Mouse (Mus musculus) midbrain, embryonic 16.5 days (tissue): ENCODE measurements at regions not wholly inside any gene's neighbourhood (a gene's known extent, or its start where the extent isn't known, plus 50 kb on each side); places are given as distances from the start of the nearest gene placed in this dataset.

Source experiments
- ATAC-seq: fragments of 200-750 bp; cut with Nextera tagmentation; 2 replicates; pipeline ENCODE4 v1.8.0; 2017; ENCODE audit warnings: moderate TSS enrichment
- H3K27ac ChIP-seq: fragments of 300-500 bp; sonication (generic); 2 replicates; pipeline ENCODE4 v1.5.1; 2014; ENCODE audit warnings: mild to moderate bottlenecking, low read length, mixed read lengths
- H3K27me3 ChIP-seq: fragments of 300-500 bp; sonication (generic); 2 replicates; pipeline ENCODE4 v1.6.1; 2014; ENCODE audit warnings: low read depth, low read length, mixed read lengths; ENCODE audit not compliant: control insufficient read depth, insufficient read depth
- H3K36me3 ChIP-seq: fragments of 300-500 bp; sonication (generic); 2 replicates; pipeline ENCODE4 v1.6.1; 2014; ENCODE audit warnings: mild to moderate bottlenecking, low read length, moderate library complexity, mixed read lengths; ENCODE audit not compliant: control insufficient read depth, insufficient read depth
- H3K4me1 ChIP-seq: fragments of 300-500 bp; sonication (generic); 2 replicates; pipeline ENCODE4 v1.6.1; 2014; ENCODE audit warnings: mild to moderate bottlenecking, low read length, mixed read lengths; ENCODE audit not compliant: control insufficient read depth, insufficient read depth
- H3K4me2 ChIP-seq: fragments of 300-500 bp; sonication (generic); 2 replicates; pipeline ENCODE4 v1.6.1; 2014; ENCODE audit warnings: mild to moderate bottlenecking, low read length, mixed read lengths
- H3K4me3 ChIP-seq: fragments of 300-500 bp; sonication (generic); 2 replicates; pipeline ENCODE4 v1.5.1; 2014; ENCODE audit warnings: low read depth, mild to moderate bottlenecking, low read length, moderate library complexity, mixed read lengths
- H3K9ac ChIP-seq: fragments of 300-500 bp; sonication (generic); 2 replicates; pipeline ENCODE4 v1.6.1; 2014; ENCODE audit warnings: low read depth, low read length, mixed read lengths
- H3K9me3 ChIP-seq: fragments of 300-500 bp; sonication (generic); replicated peaks from 2 replicates; pipeline ENCODE4 v1.6.1; 2014; ENCODE audit warnings: mild to moderate bottlenecking, low read length, mixed read lengths; ENCODE audit not compliant: control insufficient read depth, poor library complexity, severe bottlenecking
- WGBS: fragments of 180-500 bp; shearing (Covaris S2); extraction: QIAGEN DNeasy Blood & Tissue Kit; methylation state at CpG from one replicate; pipeline ENCODE4 v1.1.7; 2014; 5-methylcytosine and 5-hydroxymethylcytosine counted together

DNA sequence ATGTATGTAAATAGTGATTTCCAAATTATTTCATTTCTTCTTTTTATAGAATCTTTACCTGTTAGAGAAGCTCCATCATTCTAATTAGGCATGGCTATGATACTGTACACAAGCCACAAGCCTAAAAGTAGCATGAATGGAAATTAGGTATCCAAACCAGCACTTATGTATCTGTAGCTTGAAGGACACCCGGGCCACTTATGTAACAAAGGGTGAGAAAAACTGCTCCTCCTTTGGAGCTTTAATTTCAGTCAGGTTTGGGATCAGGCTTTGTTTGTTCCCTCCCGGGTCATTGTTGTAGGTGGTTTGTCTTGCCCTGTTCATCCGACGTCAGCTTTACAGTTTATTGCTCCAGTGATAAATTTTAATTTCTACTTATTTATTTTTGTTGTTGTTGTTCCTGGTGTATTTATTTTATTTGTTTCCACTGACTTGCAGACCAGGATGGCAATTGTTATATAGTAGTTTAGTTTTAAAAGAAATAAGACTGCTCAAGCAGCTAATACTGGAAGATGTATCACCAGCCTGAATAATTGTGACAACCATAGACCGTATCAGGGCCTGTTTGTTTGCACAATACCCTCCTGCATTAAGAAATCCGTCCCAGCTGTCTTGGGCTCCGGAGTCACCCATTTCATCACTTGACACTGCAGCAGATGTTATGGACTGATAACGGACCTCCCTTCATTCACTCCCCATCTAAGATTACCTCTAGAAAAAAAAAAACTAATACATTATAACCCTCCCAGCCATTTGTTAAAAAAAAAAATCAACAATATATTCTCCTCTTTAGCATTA is 1181.7 kb upstream of the Celf2 start:
- Histone ChIP-seq H3K27ac (no peak overlapping the region), H3K36me3 (no peaks in the 10 kb centered on the region), H3K9ac (no peak overlapping the region), H3K9me3 (no peaks in the 10 kb centered on the region), H3K4me2 (no peak overlapping the region), H3K4me1 (no peaks in the 10 kb centered on the region; the same call in 1 of the 2 replicates), H3K27me3 (no peaks in the 10 kb centered on the region), H3K4me3 (no peak overlapping the region)
- no peak for ATAC-seq
- 41% methylated on average over 8 of the region's 8 CpGs for WGBS

DNA sequence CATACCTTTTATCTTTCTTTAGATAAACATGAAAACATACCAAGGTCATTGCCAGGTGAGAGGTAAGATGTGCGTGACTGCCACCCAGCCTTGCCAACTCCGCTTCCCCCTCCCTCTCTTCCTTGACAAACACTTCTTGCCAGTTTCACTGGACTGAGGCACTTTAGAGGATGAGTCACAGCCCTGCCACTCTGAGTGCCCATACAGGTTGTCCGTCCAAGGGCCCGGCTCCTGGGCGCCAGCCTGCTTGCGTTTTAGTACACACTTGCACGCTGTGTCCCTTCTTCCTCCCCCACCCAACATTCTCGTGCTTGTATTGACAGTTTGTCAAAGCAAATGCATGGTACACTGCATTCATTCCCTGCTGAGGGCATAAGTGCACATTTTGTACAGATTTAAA is 1151.7 kb upstream of the 4930412O13Rik start:
- 81% methylated on average over 8 of the region's 8 CpGs for WGBS
- no peaks in the 10 kb centered on the region for H3K27me3 ChIP-seq
- no peak overlapping the region for H3K27ac ChIP-seq
- no peak overlapping the region for H3K4me2 ChIP-seq
- no peaks in the 10 kb centered on the region for H3K4me1 ChIP-seq
- ATAC-seq = no peak
- H3K36me3 ChIP-seq = no peaks in the 10 kb centered on the region
- no peak overlapping the region for H3K9ac ChIP-seq
- H3K9me3 ChIP-seq = no peaks in the 10 kb centered on the region
- H3K4me3 ChIP-seq = no peak overlapping the region

GRCm38 (mm10) chr2:8754142-8754541 is 1126.9 kb upstream of the 4930412O13Rik start:
- H3K9ac ChIP-seq = no peak overlapping the region
- H3K27me3 ChIP-seq = no peaks in the 10 kb centered on the region
- H3K4me2 ChIP-seq = no peak overlapping the region
- peak; percentile 56; the same call in 1 of the 2 replicates for ATAC-seq
- 23% methylated on average over 1 of the region's 1 CpGs for WGBS
- H3K4me3 ChIP-seq = no peak overlapping the region
- no peaks in the 10 kb centered on the region for H3K36me3 ChIP-seq
- no peak overlapping the region for H3K27ac ChIP-seq
- no peaks in the 10 kb centered on the region for H3K9me3 ChIP-seq
- no peaks in the 10 kb centered on the region for H3K4me1 ChIP-seq

- Histone ChIP-seq H3K9ac (no peak overlapping the region), H3K27me3 (no peaks in the 10 kb centered on the region), H3K4me3 (no peak overlapping the region), H3K4me1 (no peaks in the 10 kb centered on the region), H3K9me3 (no peaks in the 10 kb centered on the region), H3K4me2 (no peak overlapping the region), H3K36me3 (no peaks in the 10 kb centered on the region), H3K27ac (no peak overlapping the region)
- 76% methylated on average over 4 of the region's 4 CpGs for WGBS
- ATAC-seq = no peak
These were observed 1124.5 kb upstream of the 4930412O13Rik start for GRCm38 (mm10) chr2:8756546-8756945.

DNA sequence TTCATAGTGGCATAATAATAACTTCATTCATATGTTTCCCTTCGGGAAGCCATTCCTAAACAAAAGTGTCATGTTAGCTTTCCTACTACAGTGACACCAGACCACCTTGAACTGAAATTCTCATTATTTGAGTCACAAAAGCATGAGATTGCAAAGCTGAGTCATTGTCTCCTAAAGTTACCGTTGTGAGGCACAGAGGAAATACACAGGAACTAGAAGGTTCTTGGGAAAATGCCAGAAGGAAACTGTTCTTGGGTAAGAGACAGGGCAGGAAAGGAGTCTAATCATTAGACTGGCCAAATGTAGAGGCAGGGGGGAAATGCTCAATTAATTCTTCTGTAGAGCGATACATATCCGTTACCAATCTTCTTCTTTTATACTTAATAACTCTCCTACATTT is 1110.4 kb upstream of the 4930412O13Rik start:
- H3K9ac ChIP-seq = no peak overlapping the region
- no peak overlapping the region for H3K4me2 ChIP-seq
- 83% methylated on average over 4 of the region's 4 CpGs for WGBS

GRCm38 (mm10) chr2:8781152-8781935 is 1099.7 kb upstream of the 4930412O13Rik start:
- ATAC-seq = no peak
- H3K9ac ChIP-seq = no peak overlapping the region

More for the DNA sequence above, 1110.4 kb upstream of the 4930412O13Rik start:
- H3K27me3 ChIP-seq = no peaks in the 10 kb centered on the region
- no peak overlapping the region for H3K4me3 ChIP-seq
- no peaks in the 10 kb centered on the region for H3K4me1 ChIP-seq
- no peak overlapping the region for H3K27ac ChIP-seq
- H3K9me3 ChIP-seq = no peaks in the 10 kb centered on the region
- H3K36me3 ChIP-seq = no peaks in the 10 kb centered on the region
- ATAC-seq = no peak

GRCm38 (mm10) chr2:8782225-8782624 is 1098.8 kb upstream of the 4930412O13Rik start:
- WGBS = 94% methylated on average over 2 of the region's 2 CpGs
- Histone ChIP-seq H3K9me3 (no peaks in the 10 kb centered on the region), H3K4me2 (no peak overlapping the region), H3K4me3 (no peak overlapping the region), H3K4me1 (no peaks in the 10 kb centered on the region), H3K36me3 (no peaks in the 10 kb centered on the region), H3K27ac (no peak overlapping the region), H3K9ac (no peak overlapping the region), H3K27me3 (no peaks in the 10 kb centered on the region)
- ATAC-seq = no peak

More at GRCm38 (mm10) chr2:8781152-8781935, 1099.7 kb upstream of the 4930412O13Rik start:
- WGBS = 90% methylated on average over 7 of the region's 7 CpGs
- Histone ChIP-seq H3K27me3 (no peaks in the 10 kb centered on the region), H3K4me2 (no peak overlapping the region), H3K4me3 (no peak overlapping the region), H3K4me1 (no peaks in the 10 kb centered on the region), H3K36me3 (no peaks in the 10 kb centered on the region), H3K9me3 (no peaks in the 10 kb centered on the region), H3K27ac (no peak overlapping the region)

DNA sequence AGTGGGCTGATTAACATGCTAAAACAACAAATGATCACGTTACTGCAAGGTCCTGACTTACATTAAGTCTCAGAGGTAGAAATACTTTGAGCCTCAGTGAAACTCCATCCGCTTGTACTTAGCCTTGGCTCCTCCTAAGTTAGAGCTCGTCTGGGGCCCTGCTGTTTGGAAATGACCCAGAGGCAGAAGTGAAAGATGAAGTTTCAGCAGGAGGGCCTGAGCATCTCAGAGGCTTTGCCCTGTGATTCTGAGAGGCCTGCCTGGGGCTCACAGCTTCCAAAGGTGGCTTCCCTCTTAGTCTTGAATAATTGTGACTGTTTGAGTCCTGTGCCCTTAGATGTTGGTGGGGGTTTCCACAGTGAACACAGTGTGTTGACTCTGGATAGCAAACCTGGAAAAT is 1079.0 kb upstream of the 4930412O13Rik start:
- Histone ChIP-seq H3K36me3 (no peaks in the 10 kb centered on the region), H3K9me3 (no peaks in the 10 kb centered on the region), H3K4me1 (no peaks in the 10 kb centered on the region), H3K9ac (no peak overlapping the region), H3K4me2 (no peak overlapping the region), H3K27ac (no peak overlapping the region), H3K4me3 (no peak overlapping the region), H3K27me3 (no peaks in the 10 kb centered on the region)
- WGBS = 48% methylated on average over 3 of the region's 3 CpGs
- no peak for ATAC-seq

GRCm38 (mm10) chr2:8809609-8810008 is 1071.4 kb upstream of the 4930412O13Rik start:
- no peak overlapping the region for H3K9ac ChIP-seq
- no peaks in the 10 kb centered on the region for H3K9me3 ChIP-seq
- no peak for ATAC-seq

More at GRCm38 (mm10) chr2:8809609-8810008, 1071.4 kb upstream of the 4930412O13Rik start:
- H3K4me3 ChIP-seq = no peak overlapping the region
- WGBS = 84% methylated on average over 4 of the region's 4 CpGs
- H3K36me3 ChIP-seq = no peaks in the 10 kb centered on the region
- no peaks in the 10 kb centered on the region for H3K4me1 ChIP-seq
- no peak overlapping the region for H3K4me2 ChIP-seq
- H3K27me3 ChIP-seq = no peaks in the 10 kb centered on the region
- no peak overlapping the region for H3K27ac ChIP-seq
